ENCODE assay signal across 8 mouse cellular contexts in the genomic region with DNA sequence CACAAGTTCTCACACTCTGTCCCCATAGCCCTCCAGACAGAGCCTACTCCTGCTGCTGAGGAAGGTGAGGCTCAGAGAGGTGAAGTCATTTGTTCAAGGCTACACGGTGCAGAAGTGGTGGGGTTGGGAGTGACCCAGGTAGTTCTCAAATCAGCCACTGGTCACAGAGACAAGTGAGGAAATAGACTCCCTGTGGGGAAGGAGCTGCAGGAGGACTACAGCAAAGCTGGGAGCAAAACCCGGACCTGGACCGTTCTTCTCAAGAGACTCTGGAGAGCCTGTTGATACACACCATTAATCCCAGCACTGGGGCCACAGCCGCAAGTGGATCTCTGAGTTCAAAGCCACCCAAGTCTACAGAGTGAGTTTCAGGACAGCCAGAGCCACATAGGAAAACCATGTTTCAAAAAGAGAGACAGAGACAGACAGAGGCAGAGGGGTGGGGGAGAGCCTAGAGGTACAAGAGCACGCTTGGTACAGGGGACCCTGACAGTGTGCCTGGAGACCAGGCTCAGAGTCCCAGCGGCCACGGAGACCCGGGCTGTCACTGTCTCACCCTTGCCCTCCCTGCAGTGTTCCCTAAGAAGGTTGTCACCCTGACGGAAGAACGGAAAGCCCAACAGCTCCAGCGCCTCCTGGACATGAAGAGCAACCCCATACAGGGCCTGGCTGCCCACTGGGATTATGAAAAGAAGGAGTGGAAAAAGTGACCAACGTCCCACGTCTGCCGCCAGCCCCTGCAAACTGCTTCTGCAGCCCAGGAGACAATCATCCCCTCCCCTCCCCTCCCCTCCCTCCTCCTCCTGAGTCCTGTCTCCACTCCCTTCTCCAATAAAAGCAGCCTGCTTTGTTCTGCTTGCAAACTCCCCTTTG. TPM values are rescaled to one million over a fixed set of nuclear protein-coding genes. Genes with fewer than 3 reads are reported as not detected.
DNase-seq lines count a peak whose midpoint lies in the region; TF ChIP-seq lines count a peak whose summit lies in the region.

No protein-coding gene starts in this region.

- DNase-seq in Muller cell, postnatal 12 days (ENCODE audit: inconsistent ontology term), result peak; percentile 68
- DNase-seq in heart, postnatal 4 days, result peak; percentile 39
- DNase-seq in lung, postnatal 36 days, result peak; percentile 45
- DNase-seq in testis, postnatal 14 days (ENCODE audit: low spot score), result no peak
- DNase-seq in MN1 (ENCODE audit: low spot score), result no peak
- DNase-seq in cerebellum, postnatal 4 days (ENCODE audit: low spot score in 2 of 2), result no peak
- no peak for DNase-seq in adrenal gland, postnatal 36 days

- H3K4me1 ChIP-seq in E14TG2a.4 (replicated peaks; ENCODE audit: low read depth, low read length), result peaks cover 61% of the 10 kb centered on the region

- no peaks in the 10 kb centered on the region for H3K27me3 ChIP-seq in E14TG2a.4 (ENCODE audit: insufficient read depth, low read length)

- no peaks in the 10 kb centered on the region for H3K9me3 ChIP-seq in E14TG2a.4 (ENCODE audit: low read length)

- H3K36me3 ChIP-seq in E14TG2a.4 (ENCODE audit: insufficient read depth, low read length), result no peaks in the 10 kb centered on the region

- no peak for TF ChIP-seq CTCF in E14TG2a.4 (conservative IDR thresholded peaks at IDR 0.05; ENCODE audit: low read length)

- peak overlapping the region; percentile 51 for H3K4me3 ChIP-seq in E14TG2a.4 (replicated peaks; ENCODE audit: low read length)

RNA-seq across cellular contexts. Expression of gene Cox4i2, which starts 10.4 kb away (rescaled TPM):
- total RNA-seq in heart, postnatal 4 days (2021), result 10 to 100 TPM; 13.7 to 15.1 TPM
- 1 to 10 TPM; 3.0 to 4.0 TPM for total RNA-seq in adrenal gland, postnatal 36 days (2021)

RNA-seq across cellular contexts. Expression of gene Id1, which starts 28.4 kb away (rescaled TPM):
- total RNA-seq in heart, postnatal 4 days (2021), result 10 to 100 TPM; 71.8 to 76.6 TPM
- total RNA-seq in adrenal gland, postnatal 36 days (2021), result 100 to 1,000 TPM in 1 of 2 experiments, 10 to 100 TPM in 1; 68.4 to 105 TPM

Comparison
In these comparisons a context has a peak if more than half of its experiments do, and no peak if none do; other contexts are left out.
1. DNase-seq: peak in Muller cell, postnatal 12 days (single experiment), heart, postnatal 4 days (single experiment) and lung, postnatal 36 days (single experiment); none in testis, postnatal 14 days (single experiment), MN1 (single experiment), cerebellum, postnatal 4 days (0 of 2) and adrenal gland, postnatal 36 days (0 of 2).